Mouse (Mus musculus) thymus, adult 2 months (tissue): ENCODE data around the gene Sqstm1.

Experiments
- CTCF ChIP-seq: fragments of 200-500 bp; IDR thresholded peaks from 2 replicates; pipeline ENCODE4 v1.5.1; 2012; ENCODE audit warnings: mild to moderate bottlenecking, control low read depth, low read length, moderate library complexity, borderline replicate concordance; ENCODE audit not compliant: control insufficient read depth, poor library complexity, insufficient read depth; ENCODE audit errors: extremely low read depth
- POLR2A ChIP-seq: fragments of 200-500 bp; IDR thresholded peaks from 2 replicates; pipeline ENCODE4 v1.6.1; 2012; ENCODE audit warnings: mild to moderate bottlenecking, low read length, control low read depth, moderate library complexity; ENCODE audit not compliant: control insufficient read depth, poor library complexity, insufficient read depth; ENCODE audit errors: extremely low read depth

GRCm38 (mm10) chr11:50158346-50158745 is 52.3 kb downstream of the Sqstm1 start:
- TF ChIP-seq POLR2A (no peak), CTCF (no peak)
